Mouse (Mus musculus) lung, postnatal 10 days (tissue): ENCODE measurements around the gene Sost.

Source experiments
- DNase-seq: peaks from one replicate; pipeline ENCODE4 v3.0.0; 2021

Sost gene

DNA sequence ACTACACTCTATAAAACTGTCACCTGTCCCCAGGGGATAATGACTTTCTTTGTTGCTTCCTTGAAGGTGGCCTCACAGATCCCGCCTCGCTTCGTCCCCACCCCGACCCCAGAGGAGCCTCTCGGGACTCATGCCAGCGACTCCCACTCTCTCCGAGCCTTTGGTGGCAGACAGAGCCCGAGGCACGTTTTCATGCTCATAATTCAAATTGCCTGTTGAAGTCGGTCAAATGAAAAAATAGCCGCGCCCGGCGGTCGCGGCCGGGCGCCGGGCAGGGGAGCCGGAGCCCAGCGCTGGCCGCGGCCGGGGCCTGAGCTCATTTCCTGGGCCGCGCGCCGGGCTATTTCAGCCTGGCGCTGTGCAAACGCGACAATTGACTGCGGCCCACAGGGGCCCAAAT, 29.7 kb downstream of the Sost start:
- DNase-seq: peak; percentile 60

DNA sequence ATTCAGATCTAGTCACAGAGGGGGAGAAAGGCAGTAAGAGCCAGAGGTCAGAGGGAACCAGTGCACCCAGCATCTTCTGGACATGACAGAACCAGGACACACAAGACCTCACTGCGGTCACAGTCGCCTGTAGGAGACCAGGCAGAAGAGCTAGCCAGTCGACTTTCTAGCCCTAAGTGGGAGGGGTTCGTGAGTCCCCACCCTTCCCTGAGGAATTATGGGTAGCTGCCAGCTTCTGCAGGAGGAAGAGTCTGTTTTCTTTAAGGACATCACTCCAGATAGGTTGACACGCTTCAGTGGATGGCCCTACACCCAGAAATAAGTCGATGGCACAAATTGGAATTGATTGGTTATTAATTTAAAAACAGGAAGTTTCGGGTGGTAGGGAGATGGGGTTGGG, 30.4 kb downstream of the Sost start:
- peak; percentile 51 for DNase-seq

DNA sequence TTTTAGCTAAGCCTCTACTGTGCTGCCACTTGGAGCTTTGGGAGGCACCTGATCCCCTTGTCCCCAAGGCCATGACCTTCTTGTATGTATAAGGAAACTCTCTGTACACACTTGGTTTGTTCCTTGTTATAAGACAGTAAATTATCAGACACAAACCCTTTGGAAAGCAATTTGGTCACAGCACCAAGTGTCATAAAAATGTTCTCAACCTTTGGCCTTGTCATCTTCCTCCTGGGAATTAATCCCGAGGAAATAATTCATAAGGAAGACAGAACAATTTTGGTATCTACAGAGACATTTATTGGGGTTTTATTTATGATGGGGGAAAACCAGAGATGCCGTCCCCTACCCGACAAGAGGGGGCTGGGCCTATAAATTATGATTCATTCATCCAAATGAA, 31.1 kb downstream of the Sost start:
- DNase-seq: no peak

DNA sequence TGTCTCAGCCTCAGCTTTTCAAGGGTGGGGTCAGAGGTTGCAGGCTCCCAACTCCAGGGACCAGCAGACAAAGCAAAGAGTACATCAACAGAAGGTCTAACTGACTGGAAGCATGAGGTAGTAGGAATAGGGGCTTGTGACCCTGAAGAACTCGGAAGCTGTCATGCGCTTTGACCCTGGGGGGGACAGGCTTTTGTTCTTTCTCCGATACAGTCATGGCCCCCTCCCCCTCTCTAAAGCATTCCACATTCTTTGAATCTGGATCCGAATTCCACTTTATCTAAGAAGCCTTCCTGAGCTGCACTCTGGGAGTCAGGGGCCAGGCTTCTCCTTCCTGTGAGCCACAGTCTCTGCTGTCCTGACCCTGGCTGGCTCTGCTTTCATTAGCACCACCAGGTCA, 34.8 kb downstream of the Sost start:
- no peak for DNase-seq

DNA sequence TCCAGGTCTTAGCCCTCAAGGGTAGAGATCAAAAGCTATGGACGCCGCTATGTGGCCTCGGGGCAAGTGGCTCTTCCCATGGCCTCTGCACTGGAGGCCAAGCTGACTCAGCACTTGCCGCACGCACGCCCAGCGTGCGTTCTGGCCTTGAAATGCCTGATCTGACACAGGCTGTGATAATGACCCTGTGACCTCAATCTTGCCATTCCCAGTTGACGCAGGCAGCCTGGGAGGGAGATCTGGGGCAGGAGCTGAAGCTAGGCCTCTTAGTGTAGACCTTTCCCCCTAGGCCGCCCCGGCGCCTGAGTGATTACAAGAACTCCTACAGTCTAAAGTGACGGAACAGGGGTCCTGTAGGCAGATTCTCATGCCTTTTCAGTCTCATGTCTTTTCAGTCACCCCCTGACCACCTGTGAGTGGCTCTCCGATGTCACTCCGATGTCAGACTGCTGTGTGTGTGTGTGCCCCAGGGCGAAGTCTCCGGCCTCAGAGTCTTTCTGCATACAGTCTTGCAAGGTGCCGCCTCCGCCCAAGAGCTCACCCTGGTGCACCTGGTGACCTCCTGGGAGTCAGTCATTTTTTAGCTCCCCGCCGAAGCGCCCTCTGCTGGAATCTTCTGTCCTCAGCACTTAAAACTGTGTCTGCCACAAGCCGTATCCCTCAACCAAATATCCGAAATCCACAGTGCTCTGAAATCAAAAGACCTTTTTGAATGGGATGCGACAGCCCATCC, 38.6 kb downstream of the Sost start:
- DNase-seq: peak; percentile 46

DNA sequence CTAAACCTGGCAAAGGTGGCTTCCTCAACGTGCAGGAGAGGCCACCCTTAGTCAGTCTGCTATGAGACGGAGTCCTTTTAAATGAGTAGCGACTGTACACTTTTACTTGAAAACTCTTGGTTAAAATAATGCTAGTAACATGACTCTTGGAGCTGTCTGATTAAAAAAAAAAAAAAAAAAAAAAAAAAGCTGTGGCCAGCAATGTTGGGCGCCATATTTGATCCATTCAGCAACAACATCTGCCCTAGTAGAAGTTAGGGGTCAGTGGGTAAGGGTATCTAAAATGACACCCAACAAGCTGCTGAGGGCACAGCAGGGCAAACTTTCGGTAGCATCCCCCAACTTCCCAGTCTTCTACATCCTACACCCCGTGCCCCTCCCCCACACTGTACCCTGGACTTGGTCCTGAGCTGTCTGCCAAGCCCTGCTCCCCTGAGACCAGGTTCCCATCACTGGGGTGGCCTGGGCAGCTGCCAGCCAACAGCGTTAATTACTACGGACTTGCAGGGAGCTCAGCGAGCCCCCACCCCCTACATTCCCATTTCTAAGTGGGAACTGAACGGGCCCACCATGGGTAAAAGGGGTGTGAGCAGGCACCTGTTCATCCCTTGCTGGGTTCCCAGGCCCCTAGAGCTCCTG, 39.7 kb downstream of the Sost start:
- DNase-seq: no peak

DNA sequence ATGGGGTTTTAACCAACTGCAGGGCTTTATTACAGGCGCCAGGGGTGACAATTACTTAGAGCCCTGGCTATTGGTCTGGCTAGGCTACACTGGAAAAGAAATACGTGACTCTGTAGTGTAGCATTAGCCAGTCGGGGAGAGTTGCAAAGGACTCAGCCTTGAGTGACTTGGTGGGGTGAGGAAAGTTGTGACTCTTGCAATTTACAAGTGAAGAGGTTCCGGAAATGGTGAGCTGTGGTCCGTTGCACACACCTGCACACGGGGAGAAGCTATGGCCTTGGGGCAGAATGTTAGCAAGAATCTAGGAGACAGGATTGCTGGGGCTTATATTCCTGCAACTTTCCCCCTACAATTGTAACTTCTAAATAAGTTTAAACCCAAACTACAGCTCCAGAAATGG, 41.2 kb downstream of the Sost start:
- no peak for DNase-seq

DNA sequence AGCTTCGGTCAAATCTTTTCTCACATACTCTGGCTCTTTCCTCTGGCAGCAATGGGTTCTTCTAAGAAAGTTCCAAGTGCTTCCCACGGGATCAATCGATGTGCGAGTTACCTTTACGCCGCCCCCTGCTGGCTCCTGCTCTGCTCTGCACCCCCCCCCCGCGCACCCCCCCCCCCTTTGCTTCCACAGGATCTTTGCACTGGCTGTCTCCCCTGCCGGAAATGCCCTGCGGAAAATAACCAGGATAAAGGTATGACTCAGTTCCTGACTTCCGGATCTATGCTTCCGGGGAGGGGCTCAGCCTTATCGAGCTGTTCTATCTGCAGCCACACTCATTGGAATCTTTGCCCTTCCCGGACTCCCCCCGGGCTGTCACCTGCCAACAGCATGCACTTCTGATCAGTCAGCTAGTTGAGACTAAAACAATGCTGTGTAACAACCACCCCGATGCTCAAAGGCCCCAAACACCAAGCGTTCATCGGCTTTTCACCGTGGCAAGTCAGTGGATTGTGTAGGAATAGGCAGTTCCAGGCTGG, 42.3 kb downstream of the Sost start:
- DNase-seq: no peak

DNA sequence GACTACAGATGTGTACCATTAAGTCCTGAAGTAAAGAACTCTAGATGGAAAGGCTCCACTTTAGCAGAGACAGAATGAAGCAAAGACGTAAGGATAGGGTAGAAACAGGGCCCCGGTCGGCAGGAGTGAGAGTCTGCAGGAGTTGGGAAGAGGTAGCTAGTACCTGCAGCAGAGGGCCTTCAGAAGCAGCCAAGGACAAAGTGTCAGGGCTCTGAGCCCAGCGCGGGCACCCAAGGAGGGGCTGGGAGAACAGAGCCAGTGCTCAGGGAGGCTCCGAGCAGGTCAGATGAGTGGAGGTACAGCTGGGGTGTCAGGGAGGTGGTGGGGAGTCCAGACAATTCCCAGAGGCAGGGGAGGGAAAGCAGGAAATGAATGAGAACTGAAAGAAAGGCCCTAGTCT, 42.8 kb downstream of the Sost start:
- no peak for DNase-seq

DNA sequence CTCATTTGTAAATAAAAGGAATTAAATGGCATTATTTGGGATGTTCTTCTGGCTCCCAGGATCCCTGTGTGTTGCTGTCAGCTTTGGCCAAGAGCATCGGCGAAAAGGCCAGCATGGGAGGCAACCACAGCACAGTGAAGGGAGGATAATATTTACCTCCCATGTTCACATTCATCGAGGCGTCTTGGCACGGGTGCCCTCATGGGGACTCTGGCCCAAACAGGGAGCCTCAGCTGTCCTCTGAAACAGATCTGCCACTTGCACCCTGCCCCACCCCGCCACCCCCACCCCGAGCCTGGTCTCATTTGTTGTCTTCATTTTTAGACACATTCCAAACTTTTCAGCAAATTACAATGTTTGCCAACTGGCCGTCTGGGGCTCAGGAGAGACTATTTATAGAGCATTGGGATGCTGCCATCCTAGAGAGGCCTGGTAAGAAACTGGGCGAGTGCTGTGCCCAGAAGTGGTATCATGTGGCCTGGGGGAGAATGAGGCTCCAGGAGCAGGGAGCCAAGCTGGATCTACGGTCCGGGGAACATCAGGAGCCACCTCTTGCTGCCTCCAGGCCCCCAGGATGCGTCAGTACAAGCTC, 45.4 kb downstream of the Sost start:
- peak; percentile 44 for DNase-seq

DNA sequence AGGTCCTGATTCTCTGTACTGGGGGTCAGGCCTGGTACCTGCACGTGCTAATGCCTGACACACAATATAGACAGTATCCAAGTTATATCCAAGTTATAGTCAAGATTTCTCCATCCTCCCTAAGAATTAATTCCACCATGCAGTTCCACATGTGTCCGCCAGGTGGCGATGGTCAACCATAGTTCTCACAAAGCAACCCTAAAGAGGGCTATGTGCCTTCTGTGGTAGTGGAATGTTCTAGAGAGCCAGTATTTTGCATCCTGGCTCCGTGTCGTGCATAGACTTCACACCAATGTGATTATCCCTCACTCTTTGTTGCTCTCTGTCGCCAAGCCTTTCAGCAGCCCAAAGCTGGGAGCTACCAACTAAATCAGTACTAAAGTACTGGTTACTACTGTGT, 47.2 kb downstream of the Sost start:
- peak; percentile 89 for DNase-seq

DNA sequence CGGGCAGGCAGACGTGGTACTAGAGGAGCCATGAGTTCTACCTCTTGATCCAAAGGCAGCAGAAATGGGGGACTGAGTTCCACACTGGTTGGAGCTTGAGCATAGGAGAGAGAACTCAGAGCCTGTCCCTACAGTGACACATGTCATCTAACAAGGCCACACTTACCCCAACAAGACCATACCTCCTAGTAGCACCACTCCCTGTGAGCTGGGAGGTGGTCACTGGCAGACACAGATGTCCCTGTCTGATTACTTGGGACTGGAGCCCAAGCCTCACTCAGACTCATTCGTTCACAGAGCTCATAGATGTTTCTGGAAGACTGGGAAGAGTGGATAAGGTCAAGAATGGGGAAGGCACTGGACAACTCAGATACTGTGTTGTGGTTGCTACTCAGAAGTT, 48.2 kb downstream of the Sost start:
- DNase-seq: no peak

DNA sequence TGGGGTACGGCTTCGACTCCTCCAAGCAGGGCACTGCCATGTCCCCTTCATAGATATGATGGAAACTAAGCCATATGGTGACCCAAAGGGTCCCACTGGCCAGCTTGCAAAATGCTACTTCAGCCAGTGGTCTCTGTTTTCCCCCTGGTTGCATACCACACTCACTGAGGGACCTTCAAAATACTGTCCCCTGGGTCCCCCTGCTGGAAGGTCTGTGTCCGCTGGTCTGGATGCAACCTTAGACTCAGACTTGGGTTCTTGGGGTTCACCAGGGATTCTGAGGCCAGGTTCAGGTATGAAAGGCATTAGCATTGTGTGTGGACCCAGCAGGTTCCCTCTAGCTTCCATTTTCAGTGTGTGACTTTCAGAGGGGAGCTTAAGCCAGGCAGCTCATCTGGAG, 50.0 kb downstream of the Sost start:
- no peak for DNase-seq

DNA sequence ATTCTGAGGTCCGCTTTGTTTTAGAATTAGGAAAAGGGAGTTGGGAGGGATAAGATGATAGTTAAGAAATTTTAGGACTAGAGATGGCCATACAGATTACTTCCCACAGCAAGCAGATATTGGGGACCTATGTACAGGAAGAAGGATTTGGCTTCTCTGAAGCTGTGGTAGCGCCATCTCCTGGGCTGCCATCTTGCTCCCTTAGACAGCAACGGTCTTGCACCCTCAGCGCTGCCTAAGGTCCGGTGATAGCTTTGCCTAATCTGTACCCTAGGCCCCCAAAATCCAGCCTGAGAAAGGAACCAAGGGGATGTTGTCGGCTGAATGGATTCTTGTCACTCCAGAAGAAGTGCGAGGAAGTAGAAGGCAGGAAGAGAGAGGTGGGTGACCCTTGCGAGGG, 53.2 kb downstream of the Sost start:
- no peak for DNase-seq
